Mouse (Mus musculus) c-Kit-positive CD71-positive TER-119-negative erythroid progenitor cells, embryonic 14.5 days (primary cell): ENCODE measurements around the gene Ptrh2.
"Not testable (repeated sequence)": the region's sequence is repeated elsewhere in the genome, so short reads cannot be mapped to it uniquely, and the experiment has no call there.

ENCODE experiments used
- DNase-seq: peaks from one replicate; pipeline ENCODE4 v3.0.0-alpha.2; 2013; ENCODE audit warnings: low read depth

Ptrh2 gene

DNA sequence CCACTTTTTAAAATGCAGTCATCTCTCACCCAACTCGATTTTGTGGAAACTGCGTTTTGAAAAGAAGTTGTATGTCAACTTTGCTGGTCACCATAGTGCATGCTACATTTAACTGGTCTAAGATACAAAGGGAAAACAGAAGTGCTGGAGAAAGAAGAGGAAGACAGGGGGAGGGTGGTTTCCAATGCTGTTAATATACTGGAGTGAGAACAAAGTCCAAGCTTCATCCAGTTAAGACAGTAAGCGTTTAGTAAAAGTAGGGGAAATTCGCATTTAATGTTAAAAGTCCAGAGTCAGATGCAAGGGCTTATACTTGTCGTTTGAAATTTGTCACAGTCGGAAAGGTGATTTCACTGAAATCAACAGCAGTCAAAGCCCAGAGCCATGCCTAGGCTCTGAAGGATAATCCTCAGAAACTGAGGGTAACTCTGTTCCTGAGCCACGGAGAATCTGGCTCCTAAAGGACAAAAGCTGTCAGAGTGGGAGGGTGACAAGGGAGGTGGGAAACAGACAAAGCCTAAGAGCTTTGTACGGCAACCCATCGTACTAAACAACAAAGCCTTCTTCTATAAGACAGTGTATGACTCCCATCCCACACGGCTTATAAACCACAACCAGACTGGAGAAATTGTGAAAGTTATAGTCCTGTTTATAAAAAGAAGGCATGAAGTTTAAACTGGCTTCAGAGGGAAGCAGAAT is 50.6 kb downstream of the Ptrh2 start:
- no peak for DNase-seq

DNA sequence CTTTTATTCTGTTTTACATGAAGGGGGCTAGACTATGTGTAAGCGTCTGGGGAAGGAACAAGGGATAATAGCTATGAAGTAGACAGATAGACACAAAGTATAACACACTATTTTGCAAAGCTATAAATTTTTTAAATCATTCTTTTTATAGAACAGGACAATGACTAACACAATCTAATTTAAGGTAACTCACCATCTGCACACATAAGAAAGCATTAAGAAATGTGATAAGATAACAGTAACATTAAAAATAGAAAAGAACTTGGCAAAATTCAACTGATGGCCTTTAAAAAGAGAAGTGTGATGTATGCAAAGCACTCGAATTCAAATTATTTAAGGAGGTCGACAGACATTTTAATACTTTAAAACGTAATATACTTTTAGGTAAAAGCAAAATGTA is 51.2 kb downstream of the Ptrh2 start:
- no peak for DNase-seq

DNA sequence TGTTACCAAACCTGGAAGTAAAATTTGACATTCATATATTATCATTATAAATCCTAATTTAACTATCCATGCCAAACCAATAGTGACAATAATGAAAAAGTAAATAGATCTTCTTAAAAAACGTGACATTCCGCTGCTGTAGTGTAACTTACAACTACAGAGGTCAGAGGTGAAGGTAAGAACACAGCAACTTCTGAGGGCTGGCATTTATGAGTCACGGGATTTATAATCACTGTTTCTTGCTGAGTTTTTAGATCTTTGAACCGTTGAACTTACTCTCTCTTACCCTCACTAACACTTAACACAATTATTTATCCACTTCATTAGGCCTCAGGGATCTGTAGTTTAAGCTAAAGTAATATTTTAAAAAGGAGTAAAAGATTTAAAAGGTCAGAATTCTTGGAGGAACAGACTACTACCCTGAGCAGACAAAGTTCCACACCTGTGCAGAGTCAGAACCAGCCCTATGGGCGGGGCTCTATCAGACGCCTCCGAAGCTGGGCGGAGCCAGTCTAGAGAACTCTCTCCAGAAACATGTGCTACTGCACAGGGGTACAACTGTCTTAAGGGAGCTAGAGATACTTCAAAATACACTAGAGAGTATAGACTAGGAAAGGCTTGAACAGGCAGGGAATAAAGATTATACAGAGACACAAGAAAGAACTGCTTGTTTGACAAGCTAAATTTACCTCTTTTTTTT is 53.7 kb downstream of the Ptrh2 start:
- DNase-seq: no peak

DNA sequence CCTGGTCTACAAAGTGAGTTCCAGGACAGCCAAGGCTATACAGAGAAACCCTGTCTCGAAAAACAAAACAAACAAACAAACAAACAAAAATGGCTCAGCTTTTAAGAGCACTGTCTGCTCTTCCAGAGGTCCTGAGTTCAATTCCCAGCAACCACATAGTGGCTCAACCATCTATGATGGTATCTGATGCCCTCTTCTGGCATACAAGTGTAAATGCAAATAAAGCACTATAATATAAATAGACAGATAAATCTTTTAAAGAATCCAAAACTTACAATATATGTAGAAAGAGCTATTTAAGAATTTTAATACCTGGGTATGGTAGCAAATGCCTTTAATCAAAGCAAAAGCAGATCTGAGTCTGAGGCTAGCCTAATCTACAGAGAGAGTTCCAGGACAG is 54.5 kb downstream of the Ptrh2 start:
- DNase-seq: not testable (repeated sequence)

DNA sequence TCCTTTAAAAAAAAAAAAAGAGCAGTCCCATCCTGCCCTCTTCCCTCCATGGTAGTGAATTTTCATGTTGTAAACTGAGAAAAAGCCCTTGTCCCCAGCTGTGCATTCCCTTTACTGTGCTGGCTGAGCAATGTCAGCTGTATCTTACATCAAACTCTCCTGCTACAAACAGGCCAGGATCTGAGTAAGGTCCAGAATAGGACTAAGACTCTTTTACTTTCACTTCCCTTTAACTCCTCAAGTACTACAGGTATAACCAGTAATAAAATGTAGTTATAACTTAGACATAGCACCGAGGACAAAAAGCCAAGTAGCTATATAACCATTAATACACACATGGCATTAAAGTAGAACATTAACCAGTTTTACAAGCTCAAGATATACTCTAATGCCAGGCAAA is 55.2 kb downstream of the Ptrh2 start:
- no peak for DNase-seq

DNA sequence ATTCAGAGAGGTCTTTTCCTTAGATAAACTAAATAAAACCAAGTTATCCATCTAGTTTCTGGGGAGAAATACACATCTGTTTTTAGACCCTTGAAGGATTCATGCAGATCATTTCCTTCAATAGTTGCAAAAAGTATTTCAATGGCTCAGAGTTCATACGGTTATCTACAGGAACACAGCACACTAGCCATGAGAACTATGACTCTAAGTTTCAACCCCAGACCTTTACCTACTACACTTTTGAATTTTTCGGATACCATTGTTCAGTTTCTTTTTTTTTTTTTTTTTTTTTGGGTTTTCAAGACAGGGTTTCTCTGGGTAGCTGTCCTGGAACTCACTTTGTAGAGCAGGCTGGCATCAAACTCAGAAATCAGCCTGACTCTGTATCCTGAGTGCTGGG is 55.7 kb downstream of the Ptrh2 start:
- DNase-seq: no peak

DNA sequence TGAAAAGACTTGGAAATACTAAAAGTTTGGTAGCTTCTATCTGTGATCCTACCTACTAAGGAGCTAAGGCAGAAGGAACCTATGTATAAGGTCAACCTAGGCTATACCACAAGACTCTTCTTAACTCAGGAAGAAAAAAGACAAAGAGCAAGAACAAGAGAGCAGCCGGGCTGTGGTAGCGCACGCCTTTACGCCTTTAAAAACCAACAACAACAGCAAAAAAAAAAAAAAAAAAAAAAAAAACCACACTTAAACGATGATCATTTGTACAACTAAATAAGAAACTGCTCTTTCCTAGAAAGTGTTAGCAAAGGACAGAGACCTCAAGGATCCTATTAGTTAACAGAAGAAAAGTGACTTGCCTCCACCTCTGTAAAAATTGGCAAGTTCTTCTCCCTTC is 57.7 kb downstream of the Ptrh2 start:
- no peak for DNase-seq
